Mouse (Mus musculus) adrenal gland, adult 2 months (tissue): ENCODE measurements around the gene Phykpl. TPM values are rescaled to one million over a fixed set of nuclear protein-coding genes. Genes with fewer than 3 reads are reported as not detected.
"Not testable (repeated sequence)": the region's sequence is repeated elsewhere in the genome, so short reads cannot be mapped to it uniquely, and the experiment has no call there.

Experiments
- DNase-seq: peaks from one replicate; pipeline ENCODE4 v3.0.0; 2021
- polyA plus RNA-seq: library from polyadenylated mRNA; depleted of rRNA; stranded (reverse); fragments of >200 nt; gene quantifications from 2 replicates; pipeline ENCODE4 v1.2.3, GENCODE M21; 2012
- total RNA-seq, 2 experiments: library from RNA; stranded (reverse); gene quantifications; 2 replicates each; pipeline ENCODE4 v1.2.3; 2021

Phykpl gene
- total and polyA plus RNA-seq, 3 experiments, result 21.7 to 35.1 (median 23.3) TPM

DNA sequence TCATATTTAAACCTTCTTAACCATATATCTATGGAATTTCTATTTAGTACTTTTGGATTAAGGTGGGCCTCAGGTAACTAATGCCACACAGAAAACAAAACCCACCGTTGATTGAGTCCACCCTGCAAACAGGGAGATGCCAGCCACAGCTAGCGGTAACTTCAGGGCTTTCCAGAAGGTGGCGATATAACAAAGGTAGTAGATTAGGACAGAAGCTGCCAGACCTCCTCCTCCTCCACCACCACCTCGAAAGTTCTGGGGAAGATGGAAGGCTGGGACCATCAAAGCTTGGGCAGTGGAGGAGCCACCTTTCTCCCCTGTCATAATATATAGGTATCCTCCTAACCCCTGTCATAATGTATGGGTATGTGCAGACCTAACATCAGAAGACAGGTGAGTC, 33.1 kb downstream of the Phykpl start:
- DNase-seq, result peak; percentile 73

- no peak for DNase-seq
Measured at GRCm38 (mm10) chr11:51618894-51619408, 34.4 kb downstream of the Phykpl start.

DNA sequence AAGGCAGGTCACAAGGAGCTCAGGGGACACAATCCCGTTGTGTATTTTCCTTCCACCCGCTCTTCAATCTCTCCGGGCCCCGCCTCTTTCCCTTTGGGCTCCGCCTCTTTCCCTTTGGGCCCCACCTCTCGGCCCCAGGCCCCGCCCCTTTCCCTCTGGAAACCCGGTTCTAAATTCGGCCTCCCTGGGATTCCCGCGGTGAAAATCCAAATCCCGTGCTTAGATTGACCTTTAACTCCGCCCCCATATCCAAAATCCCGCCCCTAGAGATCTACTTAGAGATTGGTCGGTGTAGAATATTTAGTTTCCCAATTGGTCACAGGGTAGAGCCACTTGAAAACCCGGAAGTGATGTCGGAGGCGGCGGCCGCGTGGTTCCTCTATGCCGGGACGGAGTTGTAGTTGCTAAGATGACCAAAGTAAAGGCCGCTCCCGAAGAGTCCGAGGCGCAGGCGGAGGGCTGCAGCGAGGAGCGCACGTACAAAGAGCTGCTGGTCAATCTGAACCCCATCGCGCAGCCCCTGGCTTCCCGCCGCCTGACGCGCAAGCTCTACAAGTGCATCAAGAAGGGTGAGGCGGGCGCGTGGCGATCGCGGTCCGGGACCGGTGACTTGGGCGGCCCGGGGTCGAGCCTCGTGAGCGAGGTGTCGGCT, 35.0 kb downstream of the Phykpl start, which contains the start of gene Nhp2:
Gene Nhp2 (plus strand): TSS at position 327 of the 652 bp plus-strand sequence.
- peak; percentile 96 for DNase-seq

GRCm38 (mm10) chr11:51620084-51620483, 35.5 kb downstream of the Phykpl start:
- no peak for DNase-seq

DNA sequence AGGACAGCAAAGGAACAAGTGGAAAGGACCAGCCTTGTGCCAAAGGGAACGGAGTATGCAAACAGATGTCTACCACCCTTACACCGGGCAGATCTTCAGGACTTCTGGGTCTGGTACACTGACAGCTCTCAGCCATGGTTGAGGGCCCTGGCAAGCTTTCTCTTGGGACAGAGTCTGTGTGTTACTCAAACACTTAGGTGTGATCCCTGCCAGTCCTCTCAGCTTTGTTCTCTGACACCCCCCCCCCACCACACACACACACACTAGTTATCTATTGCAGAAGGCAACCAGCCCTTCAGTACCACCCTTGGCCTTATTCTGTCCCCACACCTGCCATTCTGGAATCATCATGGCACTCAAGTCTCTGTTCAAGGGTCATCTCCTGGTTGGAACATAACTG, 37.2 kb downstream of the Phykpl start:
- no peak for DNase-seq

DNA sequence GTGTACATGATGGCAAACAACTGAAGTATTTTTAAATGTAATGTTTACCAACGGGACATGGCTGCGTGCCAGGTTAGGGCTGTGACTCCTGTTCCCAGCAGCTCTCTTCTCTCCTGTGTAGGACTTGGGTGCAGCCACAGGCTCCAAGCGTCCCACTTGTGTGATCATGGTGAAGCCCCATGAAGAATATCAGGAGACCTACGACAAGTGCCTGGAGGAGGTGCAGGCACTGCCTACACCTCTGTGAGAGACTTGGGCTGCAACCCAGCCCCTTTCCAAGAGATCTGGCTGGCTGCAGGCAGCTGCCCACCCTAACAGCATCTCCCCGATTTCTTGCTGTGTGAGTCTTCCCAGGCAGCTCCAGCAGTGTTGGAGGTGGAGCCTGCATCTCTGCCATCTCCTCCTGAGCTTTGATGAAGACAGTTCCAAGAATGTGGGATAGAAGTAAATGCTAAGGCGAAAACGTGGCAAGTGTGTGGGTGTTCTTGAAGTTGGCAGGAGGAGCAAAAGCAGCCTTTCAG, 38.5 kb downstream of the Phykpl start:
- DNase-seq, result no peak

- no peak for DNase-seq
Measured at GRCm38 (mm10) chr11:51625187-51625820, 40.7 kb downstream of the Phykpl start.

- DNase-seq, result no peak
Measured at GRCm38 (mm10) chr11:51627425-51627824, 42.9 kb downstream of the Phykpl start.

DNA sequence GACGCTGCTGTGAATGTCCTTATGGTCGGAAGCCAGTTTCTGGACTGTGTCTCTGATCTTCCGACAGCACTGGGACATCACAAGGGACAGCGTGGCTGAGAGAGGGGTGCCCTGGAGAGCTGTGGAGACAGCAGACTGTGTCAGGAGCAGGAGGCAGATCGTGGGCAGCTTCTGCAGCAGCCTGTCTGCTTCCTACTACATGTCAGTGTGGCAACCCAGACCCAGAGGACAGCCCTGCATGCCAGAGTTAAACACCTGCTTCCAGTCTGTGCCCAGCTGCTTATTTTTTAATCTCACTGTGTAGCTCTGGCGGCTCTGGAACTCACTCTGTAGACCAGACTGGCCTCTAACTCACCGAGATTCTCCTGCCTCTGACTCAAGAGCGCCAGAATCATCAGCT, 43.4 kb downstream of the Phykpl start:
- DNase-seq, result no peak

DNA sequence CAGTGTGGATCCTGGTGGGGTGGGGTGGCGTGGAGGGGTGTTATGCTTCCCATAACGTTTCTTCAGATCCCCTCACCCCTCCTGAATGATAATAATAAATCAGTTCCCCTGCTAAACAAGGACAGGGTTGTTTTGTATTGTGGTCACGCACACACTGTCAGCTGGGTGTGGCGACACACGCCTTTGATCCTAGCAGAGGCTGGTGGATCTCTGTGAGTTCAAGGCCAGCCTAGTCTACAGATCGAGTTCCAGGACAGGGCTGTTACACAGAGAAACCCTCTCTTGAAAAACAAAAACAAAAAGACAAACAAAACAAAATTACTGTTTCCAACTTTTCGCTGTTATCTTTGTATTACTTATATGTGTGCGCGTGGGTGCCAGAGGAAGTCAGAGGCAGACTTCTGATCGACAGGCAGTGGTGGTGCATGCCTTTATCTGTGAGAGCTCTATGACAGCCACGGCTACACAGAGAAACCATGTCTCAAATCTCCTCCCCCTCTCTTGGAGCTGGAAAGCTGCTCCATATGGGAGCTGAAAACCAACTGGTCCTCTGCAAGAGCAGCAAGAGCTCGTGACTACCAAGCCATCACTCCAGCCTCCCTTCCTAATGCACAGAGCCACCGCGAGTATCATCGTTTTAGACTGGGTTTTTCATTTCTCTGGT, 45.2 kb downstream of the Phykpl start:
- peak; percentile 54 for DNase-seq

GRCm38 (mm10) chr11:51632130-51632753, 47.7 kb downstream of the Phykpl start:
- DNase-seq, result peak; percentile 62

GRCm38 (mm10) chr11:51633200-51633599, 48.6 kb downstream of the Phykpl start:
- not testable (repeated sequence) for DNase-seq

- no peak for DNase-seq
Measured at GRCm38 (mm10) chr11:51633721-51634120, 49.2 kb downstream of the Phykpl start.

- no peak for DNase-seq
Measured at GRCm38 (mm10) chr11:51635127-51635524, 50.6 kb downstream of the Phykpl start.

DNA sequence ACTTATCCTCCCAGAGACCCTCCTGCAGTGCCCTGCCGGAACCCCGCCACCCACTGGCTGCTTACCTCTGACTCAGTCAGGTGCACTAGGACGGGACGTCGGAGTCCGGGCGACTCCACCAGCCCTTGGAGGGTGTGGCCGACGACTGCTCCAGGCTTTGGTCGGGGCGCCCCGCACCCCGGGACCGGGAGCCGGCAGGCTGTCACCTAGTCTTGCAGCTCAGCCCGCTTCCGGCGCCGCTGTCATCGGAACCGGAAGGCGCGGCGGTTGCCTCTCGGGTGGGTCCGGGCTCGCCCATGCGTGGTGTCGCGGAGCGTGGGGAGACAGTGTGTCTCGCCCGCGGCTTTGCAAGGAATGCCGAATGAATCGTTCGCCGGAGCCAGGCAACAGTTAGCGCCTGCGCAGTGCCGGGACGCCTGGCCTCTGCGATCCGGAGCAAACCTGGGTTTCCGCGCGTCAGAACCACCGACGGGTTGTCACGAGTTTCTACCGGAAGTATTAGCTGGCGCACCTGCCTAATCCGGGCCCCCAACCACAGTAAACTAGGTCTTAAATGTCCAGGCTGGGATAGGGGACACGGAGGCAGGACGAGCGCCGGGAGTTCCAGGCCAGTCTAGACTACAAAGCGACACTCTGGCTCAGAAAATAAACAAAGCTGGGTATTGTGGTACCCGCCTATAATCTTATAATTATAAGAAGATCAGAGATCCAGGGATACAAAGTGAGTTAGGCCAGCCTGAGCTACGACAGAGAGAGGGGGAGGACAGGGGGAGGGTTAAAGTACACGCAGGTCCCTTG, 51.2 kb downstream of the Phykpl start, which contains the start of gene Rmnd5b:
Gene Rmnd5b (minus strand): TSS at position 372 of the 798 bp plus-strand sequence.
- DNase-seq, result peak; percentile 94

DNA sequence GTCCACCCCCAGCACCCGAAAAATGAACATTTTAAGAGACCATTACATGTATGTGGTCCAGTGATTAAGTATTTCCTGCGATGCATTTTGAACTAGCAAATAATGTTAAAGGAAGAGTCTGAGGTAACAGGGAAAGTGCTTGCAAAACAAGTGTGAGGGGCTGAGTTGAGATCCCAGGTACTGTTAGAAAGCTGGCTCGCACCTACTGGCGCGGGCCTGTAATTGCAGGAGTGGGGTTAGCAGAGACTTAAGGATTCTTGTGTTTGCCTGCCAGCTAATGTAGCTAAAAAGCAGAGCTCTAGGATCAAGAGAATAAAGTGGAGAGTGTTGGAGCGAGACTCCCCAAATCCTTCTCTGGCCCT, 51.7 kb downstream of the Phykpl start:
- DNase-seq, result peak; percentile 74

DNA sequence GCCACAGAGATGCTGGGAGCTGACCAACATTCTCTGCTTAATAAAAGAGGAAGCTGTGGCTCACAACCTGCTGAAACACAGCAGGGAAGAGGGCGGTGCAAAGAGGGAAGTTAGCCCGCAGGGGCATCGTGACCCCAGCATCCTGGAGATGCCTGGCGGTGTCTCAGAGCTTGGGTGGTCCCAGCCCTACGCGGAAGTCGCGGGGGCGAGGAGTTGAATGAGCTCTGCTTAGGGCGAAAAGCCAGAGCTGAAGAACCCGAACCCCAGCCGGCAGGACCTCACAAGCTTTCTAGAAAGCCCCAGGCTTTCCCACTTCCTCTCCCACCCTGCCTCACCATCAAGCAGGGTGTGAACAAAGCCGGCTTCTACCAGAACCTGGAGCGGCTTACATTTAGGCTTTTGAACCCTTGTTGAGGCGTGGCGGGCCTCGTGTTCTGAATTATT, 53.4 kb downstream of the Phykpl start:
- DNase-seq, result no peak

DNA sequence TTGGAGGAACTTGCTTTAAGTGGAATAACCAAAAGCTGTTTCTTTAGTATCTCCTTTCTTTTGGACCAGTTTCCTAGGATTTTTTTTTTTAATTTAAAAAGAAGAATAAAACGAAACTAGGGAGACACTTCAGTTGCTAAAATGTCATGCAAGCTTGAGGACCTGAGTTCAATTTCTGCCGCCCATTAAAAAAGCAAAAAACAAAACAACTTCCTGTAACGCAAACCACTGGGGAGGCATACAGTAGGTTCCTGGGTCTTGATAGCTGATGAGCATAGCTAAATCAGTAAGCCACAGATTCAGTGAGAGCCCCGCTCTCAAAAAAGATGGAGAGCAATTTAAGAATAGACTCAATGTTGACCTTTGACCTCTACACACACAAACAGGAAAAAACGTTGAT, 53.9 kb downstream of the Phykpl start:
- DNase-seq, result no peak

- no peak for DNase-seq
Measured at GRCm38 (mm10) chr11:51640748-51641147, 56.2 kb downstream of the Phykpl start.

DNA sequence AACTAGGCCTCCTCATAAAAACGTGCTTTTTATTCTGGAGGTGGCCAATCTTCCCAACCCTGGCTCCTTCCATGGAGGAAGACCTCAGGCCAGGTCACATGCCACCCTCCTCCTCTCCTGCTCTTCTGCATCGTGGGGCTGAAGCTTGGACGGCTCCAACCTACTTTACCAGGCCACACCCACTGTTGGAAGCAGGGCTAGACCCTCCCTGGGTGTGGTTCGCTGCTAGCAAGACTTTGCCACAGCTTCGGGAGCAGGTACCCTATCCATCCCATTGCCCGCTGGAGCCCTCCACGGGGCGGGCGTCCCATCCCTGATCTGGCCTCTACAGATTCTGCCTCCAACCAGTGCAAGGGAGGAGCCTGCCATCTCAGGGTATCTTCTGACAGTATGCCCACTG, 58.6 kb downstream of the Phykpl start:
- DNase-seq, result no peak

GRCm38 (mm10) chr11:51643761-51644160, 59.2 kb downstream of the Phykpl start:
- no peak for DNase-seq
